Mouse (Mus musculus): ENCODE results near the gene Coq5.
"Not testable (repeated sequence)": the region's sequence is repeated elsewhere in the genome, so short reads cannot be mapped to it uniquely, and the experiment has no call there.

Coq5 gene

DNA sequence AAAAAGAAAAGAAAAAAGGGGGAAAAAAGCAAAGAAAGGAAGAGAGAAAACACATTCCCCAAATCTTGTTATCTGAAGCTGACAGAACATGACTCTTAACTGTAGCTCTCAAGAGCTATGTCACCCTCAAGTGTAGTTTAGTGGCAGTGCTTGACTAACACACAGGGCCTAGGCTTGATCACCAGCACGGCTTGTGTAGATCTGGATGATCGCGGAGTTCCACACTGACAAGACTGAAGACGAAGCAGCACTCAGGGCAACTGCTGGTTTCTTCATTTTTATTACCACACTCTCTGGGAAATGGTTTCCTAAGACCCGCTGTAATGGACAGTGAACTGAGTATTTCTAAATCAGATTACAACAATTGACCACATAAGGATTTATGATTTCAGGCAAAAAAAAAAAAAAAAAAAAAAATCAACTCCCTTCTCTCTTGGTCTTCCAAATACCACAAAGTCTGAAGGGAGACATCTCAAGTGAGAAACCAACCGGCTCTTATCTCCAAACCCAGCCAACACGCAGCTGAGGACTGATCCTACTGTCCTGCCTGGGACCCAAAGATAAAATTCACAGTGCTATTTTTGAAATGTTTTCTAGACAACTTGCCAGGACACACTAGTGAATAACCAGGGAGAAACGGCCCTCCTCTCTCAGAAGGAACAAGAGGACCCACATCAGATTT lies 12.5 kb upstream of the Coq5 start:
- no peak for ATAC-seq (ENCODE audit: low TSS enrichment)

DNA sequence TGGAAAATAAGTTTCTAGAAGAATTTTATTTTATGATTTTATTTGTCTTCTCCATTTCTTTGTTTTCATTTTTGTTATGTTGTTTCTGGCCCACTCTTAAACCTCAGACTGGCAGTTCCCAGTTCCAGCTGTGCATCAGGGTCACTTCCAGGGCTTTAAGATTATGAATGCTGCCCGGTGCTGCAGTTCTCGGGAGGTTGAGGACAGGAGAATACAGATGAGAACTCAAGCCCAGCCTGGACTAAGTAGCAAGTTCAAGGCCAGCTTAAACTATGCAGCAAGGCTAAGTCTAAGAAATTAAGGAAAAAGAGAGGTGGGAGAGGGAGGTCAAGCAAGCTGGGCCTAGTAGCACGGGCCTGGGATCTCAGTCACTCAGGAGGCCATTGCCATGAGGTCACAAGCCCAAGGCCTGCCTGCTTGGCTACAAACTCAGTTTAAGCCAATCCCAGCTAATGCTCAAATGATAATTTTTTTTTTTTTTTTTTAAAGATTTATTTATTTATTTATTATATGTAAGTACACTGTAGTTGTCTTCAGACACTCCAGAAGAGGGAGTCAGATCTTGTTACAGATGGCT lies 11.9 kb upstream of the Coq5 start:
- no peak for ATAC-seq (ENCODE audit: low TSS enrichment)

DNA sequence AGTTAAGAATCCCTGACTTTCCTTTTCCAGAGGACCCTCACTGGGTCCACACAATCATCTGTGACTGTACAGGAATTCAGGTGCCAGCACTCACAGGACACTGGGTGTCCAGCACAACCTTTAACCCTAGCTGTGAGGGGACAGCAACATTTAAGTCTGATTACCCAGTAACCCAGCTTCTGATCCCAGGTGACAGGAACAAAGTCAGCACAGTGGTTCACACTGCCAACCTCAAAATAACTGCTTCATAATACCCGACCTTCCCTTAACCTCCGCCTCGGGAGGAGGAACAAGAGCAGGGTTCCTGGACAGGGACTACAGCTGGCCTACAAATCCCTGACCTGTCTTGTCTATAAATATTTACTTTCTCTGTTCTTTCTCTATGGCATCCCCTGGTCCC lies 11.2 kb upstream of the Coq5 start:
- no peak for ATAC-seq (ENCODE audit: low TSS enrichment)

DNA sequence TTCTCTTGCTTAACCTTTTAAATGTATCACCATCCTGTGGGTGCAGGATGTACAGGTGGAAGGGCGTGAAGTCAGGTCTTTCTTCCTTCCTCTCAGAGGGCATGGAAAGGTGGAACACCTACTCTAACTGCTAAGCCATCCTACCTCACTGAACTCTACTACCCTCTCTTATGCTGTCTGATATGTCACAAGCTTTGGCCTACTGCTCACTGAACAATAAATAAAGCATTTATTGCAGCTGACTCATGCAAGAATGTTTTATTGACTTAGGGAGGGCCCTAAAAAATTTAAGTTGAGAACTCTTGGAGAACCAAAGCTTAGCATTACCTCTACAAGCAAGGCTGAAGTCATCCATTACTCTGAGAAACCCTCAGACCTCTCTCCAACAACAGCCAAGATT lies 9.5 kb upstream of the Coq5 start:
- no peak for ATAC-seq (ENCODE audit: low TSS enrichment)

DNA sequence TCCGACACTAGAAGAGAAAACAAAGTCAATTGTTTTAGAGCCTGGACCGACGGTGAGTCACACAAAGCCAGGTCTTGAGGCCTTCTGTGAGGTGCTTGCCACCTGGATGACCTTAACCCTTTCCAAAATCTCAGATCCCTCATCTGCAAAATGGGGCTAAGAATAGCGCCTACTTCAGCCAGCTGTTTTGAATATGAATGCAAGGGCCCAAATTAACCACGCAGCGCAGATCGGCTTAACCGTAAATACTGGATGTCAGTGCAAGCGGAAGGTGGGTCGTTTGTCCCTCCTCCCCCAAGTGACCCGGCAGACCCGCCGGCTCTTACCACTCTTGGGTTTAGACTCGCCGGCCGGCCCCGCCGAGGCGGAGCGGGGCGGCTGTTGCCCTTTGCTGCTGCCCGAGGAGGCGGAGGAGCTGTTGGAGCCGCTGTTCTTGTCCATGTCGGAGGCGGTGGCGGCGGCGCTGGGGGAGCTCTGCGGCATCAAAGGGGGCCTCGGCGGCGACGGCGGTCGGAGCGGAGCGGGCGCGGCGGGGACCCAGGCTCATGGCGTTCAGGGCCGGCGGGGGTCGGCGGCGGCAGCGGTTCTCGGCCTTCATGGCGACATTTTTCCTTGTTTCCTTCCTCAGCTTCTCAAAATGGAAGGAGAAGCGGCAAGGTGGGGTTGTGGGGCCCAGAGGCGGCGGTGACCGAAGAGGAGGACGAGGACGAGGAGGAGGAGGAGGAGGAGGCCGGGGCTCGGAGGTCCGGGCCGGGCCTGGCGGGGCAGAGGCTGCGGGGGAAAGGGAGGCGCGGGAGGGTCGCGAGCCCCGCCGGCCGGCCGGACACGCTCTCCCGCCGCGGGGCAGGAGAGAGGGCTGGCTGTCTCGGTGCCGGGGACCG lies 7.3 kb upstream of the Coq5 start:
- peak; percentile 39; the same call in 1 of the 2 replicates for ATAC-seq (ENCODE audit: low TSS enrichment)

DNA sequence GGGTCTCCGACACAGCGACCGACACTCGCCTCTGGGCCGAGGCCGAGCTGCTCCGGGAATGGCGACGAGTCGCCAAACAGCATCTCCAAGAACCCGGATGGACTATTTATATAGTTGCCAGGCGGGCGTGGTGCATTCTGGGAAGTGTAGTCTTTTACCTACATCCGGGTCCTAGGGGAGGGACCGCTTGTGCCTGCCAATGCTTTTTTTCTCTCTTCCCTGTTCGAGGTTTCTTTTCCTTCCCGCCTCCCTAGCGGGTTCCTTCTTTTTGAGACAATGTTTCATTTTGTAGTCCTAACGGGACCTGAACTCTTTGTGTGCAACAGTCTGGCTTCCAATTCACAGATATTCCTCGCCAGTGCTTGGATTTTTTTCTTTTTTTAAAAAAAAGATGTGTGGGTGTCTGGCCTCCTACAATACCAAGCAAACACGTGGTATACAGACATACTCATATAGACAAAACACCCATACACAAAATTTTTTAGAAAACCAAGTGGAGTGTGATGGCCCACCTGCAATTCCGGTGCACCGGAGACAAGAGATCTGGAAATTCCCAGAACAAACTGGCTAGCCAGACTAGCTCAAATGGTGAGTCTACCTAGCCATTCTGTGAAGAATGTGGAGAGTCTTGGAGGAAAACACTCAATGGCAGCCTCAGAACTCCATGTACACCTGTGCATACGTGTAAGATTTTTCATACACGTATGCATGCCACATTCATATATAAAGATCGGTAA lies 6.5 kb upstream of the Coq5 start, which contains the start of gene Rnf10:
Gene Rnf10, minus strand, starts transcription at position 87 of the 737 bp plus-strand sequence.
- peak; percentile 91 for ATAC-seq (ENCODE audit: low TSS enrichment)

DNA sequence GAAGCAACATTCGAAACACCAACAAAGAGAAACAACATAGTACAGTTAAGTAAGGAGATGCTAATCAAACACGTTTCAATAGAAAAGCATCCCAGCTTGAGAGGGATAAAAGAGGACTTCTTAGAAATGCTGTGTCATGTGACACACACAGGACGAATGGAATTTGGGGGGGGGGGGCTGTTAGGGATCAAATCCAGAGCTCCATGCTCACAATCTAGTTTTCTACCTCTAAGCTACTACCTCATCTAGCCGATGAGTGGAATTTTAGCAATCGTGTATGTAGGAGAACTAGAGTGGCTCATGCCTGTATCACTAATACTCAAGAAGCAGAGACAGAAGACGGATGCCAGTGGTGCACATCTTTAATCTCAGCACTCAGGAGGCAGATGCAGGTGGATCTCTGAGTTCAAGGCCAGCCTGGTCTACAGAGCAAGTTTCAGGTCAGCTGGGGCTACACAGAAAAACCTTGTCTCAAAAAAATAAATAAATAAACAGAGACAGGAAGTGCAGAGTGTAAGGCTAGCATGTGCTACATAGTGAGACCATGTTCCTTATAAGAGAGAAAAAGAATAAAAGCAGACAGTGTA lies 5.8 kb upstream of the Coq5 start:
- no peak for ATAC-seq (ENCODE audit: low TSS enrichment)

DNA sequence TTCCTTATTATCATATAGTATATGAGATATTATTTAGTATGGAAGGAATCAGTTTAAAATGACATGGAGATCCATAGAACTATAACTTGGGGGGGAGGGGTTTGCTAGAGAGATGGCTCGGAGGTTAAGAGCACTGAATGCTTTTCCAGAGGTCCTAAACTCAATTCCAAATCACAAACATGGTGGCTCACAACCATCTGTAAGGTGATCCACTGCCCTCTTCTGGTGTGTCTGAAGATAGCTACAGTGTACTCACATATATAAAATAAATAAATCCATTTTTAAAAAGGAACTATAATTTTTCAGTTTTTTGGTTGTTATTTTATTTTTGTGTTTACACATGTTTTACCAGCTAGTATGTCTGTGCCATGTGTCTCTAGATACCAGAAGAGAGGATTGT lies 5.1 kb upstream of the Coq5 start:
- no peak for ATAC-seq (ENCODE audit: low TSS enrichment)

DNA sequence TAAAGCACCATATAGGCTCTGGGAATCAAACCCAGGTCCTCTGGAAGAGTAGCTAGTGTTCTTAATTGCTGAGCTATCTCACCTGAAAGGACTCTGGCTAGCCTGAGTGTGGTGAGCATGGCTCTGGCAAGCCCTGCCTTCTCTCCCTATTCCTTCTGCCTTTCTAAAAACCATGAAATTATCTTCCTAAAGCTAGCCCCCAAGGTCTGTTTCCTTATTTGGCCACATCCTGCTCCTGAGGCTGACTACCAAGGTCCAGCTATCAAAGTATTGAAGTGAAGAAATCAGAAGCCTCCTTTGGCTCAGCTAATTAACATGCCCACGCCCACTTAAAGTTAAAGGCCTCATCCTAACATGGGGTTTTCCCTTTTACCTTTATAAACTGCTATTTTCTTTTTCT lies 4.7 kb upstream of the Coq5 start:
- ATAC-seq (ENCODE audit: low TSS enrichment) = no peak

DNA sequence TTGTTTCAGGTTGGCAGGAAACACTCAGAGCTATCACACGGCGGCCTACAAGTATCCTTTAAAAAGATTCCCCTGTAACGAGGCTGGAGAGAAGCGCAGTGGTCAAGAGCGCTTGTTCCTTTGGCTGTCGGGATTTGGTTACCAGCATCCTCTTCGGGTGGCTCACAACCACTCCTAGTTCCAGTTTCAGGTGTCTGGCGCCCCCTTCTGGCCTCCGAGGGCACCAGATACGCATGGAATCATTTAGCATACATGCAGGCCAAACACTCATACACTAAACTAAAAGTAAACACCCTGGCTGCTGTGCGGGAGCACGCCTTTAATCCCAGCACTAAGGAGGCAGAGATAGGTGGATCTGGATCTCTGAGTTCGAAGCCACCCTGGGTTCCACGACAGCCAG lies 3.5 kb upstream of the Coq5 start:
- no peak for ATAC-seq (ENCODE audit: low TSS enrichment)

DNA sequence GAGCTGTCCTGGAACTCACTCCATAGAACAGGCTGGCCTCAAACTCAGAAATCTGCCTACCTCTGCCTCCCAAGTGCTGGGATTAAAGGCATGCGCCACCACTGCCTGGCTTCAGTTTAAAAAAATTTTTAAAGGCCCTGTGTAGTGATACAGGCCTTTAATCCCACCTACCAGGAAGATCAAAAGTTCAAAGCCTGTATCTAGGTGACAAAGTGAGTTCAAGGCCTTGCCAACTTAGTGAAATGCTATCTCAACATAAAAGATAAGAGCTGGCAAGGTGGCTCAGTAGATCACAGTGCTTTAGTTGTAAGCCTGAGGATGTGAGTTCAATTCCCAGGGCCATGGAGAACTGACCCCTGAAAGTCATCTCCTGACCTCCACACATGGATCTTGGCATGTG lies 1.4 kb upstream of the Coq5 start:
- ATAC-seq (ENCODE audit: low TSS enrichment) = no peak

DNA sequence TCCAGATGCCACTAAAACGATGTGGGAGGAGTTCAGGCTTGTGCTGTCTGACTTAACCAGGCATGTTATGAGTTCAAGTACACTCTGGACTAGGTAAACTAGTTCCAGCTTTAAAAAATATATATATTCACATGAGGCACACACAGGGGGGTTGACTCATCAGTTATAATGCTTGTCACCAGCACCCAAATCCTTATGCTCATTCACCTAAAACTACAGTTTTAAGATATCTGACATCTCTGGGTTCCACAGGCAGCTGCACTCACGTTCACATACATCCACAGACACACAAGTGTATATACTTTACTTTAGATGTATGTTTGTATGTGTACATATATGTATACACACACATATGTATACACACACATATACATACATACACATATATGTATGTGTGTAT lies 681 bp upstream of the Coq5 start:
- no peak for ATAC-seq (ENCODE audit: low TSS enrichment)

DNA sequence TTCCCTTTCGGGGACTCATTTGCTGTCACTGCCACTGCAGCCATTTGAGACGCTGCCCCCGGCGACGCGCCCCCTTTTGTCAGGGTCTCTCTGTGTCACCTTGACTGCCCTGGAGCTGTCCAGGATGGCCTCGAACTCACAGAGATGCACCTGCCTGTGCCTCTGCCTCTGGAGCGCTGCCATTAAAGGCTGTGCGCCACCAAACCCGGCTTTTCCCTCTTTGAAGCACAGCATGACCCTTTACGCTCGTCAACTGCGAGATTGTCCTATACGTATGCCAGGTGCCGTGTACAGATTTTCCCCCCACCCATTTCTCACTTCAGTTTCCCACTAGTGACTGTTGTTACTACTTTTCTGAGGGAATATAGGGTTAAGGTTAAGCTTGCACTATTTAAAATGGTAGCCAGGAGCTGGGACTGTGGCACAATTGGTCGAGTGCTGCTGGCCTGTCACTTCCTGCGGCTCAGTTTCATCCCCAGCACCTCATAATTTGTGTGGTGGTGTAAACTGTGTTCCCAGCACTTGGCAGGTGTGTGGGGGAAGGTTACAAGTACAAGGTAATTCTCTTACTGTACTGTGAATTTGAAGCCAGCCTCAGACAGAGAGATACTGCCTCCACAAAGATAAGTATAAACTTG lies 703 bp downstream of the Coq5 start:
- ATAC-seq (ENCODE audit: low TSS enrichment) = no peak

DNA sequence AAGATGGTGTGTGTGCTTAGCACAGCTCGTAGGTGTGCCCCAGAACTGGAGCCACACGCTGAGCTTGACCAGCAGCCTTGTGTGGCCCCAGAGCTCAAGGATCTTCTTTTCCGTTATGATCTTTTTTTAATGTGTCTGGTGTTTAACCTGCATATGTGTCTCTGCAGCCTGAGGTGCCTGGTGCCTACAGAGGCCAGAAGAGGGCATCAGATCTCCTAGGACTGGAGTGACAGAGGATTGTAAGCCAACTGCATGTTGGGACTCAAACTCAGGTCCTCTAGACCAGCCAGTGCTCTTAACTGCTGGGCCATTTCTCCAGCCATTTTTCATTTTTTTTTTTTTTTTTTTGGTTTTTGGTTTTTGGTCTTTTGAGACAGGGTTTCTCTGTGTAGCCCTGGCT lies 5.3 kb downstream of the Coq5 start:
- no peak for ATAC-seq (ENCODE audit: low TSS enrichment)

DNA sequence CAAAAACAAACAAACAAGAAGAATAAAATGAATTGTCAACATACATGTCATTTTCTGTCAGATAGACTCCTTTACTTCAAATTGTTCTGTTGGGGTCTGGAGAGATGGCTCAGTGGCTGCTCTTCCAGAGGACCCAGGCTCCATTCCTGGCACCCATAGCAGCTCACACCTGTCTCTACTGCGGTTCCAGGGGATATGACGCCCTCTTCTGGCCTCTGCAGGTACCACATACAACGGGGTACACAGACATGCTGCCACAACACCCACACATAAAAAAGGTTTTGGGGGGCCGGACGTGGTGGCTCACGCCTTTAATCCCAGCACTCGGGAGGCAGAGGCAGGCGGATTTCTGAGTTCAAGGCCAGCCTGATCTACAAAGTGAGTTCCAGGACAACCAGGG lies 14.7 kb downstream of the Coq5 start:
- ATAC-seq (ENCODE audit: low TSS enrichment) = no peak

DNA sequence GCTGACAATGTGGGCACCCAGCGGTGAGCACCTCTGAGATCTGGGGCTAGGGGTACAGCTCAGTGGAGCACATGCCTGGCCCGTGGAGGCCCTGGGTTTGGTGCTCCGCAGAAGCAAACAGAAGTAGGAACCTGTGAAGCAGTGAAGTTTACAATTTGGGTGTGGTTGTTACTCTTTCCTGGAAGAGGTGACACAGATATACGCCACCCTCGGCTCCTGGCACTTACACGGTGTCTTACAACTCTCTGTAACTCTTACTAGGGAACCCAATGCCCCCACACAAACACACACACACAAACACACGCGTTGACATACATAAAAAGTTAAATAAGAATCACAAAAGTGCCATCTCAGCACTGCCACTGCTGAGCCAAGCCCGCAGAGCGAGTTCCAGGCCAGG lies 16.9 kb downstream of the Coq5 start:
- ATAC-seq (ENCODE audit: low TSS enrichment) = no peak

DNA sequence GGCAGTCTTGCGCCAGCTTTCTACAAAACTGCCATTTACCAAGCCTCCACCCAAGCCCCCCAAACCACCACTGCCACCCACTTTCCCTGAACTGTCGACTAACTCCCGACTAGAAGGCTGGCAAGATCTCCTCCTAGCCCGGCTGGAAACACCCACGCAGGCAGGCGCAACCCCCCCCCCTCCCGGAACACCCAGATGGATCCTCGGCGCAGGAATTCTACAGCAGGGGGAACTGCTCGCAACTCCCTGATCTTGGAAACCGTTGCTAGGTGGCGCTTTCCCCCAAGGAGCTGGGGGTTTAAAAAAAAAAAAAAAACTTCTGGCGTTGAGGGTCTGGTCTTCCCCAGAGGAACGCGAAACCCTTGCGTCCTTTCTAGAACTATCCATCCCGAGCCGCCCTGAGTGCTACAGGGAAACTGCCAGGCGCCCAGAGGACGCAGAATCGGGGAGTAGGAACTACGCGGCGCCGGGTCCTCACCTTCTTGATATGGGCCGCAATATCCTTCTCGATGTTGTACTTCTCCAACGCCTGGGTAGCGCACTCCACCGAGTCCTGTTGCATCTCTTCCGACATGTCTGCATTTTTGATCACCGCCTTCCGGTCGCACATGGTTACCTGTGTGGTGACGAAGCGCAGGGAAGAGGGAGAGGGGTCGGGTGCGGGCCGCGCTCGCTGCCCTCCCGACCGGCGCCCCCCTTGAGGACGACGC lies 20.7 kb downstream of the Coq5 start:
- ATAC-seq (ENCODE audit: low TSS enrichment) = peak; percentile 59

DNA sequence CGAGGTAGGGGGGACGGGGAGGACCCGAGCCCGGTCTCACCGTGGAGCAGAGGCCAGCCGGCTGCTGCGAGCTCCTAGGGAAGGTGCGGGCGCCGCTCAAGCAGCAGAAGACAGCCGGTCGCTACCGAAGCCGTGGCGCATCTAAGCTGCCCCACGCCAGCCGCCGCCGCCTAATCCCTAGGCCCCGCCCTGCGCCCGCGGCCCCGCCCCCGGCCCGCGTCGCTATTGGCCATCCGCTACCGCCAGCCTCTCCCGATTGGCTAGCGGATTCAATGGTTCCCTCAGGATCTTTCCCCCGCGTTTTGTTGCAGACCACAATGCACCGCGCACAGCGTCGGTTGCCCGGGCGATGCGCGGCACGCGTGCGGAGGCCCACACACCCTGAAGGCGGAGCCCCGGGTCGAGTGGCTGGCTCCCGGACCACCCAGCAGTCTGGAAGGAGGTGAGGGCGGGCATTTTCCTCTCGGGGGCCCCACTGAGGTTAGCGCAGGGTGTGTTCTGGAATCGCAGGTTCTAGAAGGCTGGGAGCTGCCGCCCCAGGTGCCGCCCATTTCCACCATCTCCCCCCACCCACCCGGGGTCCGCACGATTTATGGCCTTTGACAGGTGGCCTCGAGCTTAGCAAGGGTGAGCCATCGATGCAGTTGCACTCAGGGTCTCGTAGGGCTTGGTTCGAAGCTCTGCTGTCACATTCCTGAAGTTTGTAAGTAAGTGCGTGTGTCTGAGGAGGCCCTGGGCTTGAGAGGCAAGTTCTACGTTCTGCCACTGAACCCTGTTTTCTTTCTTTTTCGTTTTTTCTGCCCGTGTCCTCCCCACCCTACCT lies 21.5 kb downstream of the Coq5 start, which contains the start of gene Dynll1:
Gene Dynll1, minus strand, starts transcription at position 208 of the 823 bp plus-strand sequence.
- ATAC-seq (ENCODE audit: low TSS enrichment) = peak; percentile 83

DNA sequence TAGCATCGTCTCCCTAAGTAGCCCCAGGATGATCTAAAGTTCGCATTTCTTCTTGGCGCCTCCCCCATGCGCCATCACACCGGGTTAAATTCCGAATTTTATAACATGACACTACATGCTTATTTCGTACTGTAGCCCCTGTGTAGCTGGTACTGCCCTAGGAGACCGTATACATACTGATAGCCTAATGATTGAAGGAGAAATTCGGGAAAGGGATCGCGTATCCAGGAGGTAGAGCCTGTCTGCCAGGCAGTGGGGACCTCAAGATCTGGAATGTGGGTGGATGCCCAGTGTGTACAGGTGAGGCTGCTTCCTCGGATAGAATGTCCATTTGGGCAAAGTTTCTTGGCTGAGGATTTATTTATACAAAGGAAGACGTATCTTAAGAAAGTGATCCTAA lies 22.1 kb downstream of the Coq5 start:
- ATAC-seq (ENCODE audit: low TSS enrichment) = no peak

DNA sequence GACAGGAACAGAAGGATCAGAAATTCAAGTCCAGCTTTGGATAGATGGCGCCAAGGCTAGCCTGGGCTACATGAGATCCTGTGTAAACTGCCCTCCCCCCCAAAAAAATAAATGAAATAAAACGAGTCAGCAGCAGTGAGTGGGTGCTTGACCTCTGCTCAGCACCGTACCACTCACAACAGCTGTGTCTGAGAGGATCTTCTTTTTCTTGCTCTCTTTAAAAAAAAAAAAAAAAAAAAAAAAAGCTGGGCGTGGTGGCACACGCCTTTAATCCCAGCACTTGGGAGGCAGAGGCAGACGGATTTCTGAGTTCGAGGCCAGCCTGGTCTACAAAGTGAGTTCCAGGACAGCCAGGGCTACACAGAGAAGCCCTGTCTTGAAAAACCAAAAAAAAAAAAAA lies 22.7 kb downstream of the Coq5 start:
- ATAC-seq (ENCODE audit: low TSS enrichment) = not testable (repeated sequence)

Data from frontal cortex, adult (tissue).